Mouse (Mus musculus) thymus, postnatal 36 days (tissue): ENCODE data around the gene Znrf4.
"Not testable (repeated sequence)": the region's sequence is repeated elsewhere in the genome, so short reads cannot be mapped to it uniquely, and the experiment has no call there.

Experiments
- DNase-seq, 2 experiments: peaks; one replicate each; pipeline ENCODE4 v3.0.0; 2022; ENCODE audit warnings: mixed read lengths in 2 of 2

The Znrf4 gene

DNA sequence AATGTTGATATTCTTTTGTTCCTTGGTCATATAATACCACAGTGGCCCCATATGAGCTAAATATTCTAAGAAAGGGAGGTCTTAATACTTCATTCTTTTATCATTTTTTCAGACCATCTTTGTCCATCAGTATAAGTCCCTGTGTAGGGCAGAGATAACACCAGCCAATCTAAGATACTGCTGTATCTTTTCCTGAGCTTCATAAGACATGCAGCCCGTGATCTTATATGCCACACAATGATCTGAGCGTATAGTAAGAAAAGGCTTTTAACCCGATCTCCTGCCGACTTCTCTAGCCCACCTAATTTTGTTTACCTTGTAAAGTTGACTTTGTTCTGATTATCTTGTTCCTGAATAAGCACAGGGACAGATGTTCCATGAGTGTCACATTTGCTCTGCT, 12.7 kb upstream of the Znrf4 start:
- no peak for DNase-seq

- no peak for DNase-seq
These were observed 10.5 kb upstream of the Znrf4 start for GRCm38 (mm10) chr17:56522744-56523143.

- DNase-seq = no peak
These were observed 3.6 kb upstream of the Znrf4 start for GRCm38 (mm10) chr17:56515690-56516410.

DNA sequence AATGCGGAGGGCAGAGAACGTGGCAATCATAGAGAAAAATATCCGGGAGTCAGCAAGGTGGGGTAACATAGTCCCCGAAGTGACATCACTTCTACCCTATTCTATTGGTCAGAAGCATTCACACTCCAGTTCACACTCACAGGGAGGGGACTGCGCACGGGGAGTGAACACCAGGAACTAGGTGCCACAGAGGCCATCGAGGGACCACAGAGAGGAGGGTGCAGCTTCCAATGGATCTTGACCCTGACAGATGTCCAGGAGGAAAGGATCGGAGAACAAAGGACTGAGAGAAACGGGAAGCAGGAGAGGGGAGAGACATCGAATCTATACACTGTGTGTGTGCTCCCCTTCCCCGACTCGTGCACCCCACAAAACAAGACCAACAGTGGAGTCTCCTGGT, 2.7 kb upstream of the Znrf4 start:
- no peak for DNase-seq

DNA sequence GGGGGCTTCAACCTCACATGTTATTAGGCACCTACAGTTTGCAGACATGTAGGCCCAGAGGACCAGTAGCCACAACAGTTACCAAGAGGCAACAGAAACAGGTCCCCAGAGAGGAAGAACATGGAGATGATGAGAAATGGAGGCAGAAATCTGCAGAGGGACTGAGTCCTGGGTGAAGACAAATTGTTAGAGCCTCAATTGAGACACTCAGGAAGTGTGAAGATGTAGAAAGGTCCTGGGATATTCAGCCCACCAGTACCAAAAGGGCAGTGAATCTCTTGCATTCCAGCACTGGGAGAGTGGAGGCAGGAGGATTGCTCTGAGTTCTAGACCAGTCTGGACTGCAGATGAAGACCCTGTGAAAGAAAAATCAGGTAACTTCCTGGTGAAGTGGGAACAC, 2.1 kb upstream of the Znrf4 start:
- no peak for DNase-seq

- DNase-seq = no peak
These were observed 532 bp downstream of the Znrf4 start for GRCm38 (mm10) chr17:56511707-56512090.

DNA sequence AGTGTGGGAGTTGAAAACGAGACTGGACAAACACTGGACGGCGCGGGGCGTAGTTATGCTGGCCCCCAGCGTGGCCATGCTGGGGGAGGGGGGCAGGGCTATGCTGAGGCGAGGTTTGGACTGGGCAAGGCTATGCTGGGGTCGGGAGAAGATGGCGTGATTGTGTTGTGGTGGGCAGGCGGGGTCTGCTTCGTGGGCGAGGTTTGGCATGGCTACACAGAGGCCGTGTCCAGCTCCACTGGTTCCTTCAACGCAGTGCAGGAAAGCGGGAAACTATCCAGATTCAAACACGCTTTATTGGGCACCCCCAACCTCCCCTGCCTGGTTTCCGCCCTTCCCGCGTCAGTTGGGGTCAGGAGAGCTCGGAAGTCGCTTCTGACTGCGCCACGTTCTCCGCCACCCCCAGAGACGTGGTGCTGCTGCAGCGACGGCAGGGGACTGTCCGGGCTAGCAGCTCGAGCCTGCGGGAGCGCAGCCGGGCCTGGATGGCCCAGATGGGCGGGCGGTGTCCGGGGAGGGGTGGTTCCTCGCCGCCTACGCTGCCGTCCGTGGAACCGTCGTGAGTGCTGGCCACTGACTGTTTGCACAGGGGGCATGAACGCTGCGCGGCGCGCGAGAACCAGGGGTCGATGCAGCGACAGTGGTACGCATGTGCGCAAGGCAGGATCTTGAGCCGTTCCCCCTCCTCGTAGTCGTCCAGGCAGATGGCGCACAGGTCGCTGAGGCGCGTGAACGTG, 1.1 kb downstream of the Znrf4 start:
- DNase-seq = no peak

DNA sequence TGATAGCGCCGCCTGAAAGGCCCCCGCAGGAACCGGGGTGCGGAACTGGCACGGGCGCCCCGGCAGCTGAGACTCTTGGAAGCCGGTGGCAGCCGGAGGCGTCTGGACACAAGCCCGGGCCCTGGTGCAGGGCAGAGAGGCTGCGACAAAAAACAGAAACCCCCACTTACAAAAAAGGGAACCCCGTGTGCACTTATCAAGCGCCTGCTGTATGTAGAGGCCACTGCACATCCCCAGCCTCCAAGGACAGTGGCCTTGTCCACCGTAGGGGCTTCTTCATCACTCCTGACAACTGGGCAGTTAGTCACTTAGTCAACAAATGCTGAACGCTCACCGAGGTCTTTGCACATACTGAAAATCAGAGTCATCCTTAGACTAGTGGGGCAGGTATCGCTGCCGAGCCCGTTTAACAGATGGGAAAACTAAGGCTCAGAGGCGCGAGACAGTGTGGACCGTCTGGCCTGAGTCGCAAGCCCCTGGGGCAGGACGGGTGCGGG, 1.7 kb downstream of the Znrf4 start:
- no peak for DNase-seq

DNA sequence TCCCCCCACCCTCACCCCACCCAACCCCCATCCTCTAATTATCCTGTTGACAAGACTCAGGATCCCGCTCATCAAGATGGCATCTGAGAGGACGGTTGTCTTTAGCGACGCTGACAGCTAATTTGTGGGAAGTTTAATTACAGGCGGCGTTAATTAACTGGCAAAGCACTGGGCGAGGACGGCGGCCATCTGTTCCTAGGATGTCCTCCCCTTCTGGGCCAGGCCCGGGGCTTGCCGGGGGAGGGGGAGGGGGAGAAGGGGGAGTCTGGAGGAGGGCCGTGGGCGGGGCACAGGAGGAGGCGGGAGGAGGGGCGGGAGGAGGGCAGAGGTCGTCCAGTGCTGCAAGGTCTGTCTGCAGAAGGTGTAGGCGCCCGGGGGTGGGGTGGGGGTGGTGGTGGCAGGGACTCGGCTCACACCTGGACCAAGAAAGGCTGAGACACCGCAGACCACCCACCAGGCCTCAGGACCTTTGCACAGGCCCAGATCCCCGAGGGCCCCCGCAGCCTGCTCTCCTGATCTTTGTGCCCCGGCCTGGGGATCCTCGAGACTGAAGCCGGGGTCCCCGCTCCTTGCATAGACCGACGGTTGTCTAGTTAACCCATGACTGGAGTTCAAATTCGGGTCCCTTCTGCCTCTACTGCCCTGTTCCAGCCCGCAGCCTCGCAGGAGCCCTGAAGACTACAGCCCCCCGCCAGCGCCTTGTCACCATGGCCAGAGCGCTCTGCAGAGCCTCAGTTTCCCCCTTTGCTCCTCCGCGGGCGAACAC, 2.3 kb downstream of the Znrf4 start:
- no peak for DNase-seq

- no peak for DNase-seq
These were observed 3.1 kb downstream of the Znrf4 start for GRCm38 (mm10) chr17:56509021-56509640.

- DNase-seq = peak; percentile 94 to 97
These were observed 4.8 kb downstream of the Znrf4 start for GRCm38 (mm10) chr17:56507161-56508068.

DNA sequence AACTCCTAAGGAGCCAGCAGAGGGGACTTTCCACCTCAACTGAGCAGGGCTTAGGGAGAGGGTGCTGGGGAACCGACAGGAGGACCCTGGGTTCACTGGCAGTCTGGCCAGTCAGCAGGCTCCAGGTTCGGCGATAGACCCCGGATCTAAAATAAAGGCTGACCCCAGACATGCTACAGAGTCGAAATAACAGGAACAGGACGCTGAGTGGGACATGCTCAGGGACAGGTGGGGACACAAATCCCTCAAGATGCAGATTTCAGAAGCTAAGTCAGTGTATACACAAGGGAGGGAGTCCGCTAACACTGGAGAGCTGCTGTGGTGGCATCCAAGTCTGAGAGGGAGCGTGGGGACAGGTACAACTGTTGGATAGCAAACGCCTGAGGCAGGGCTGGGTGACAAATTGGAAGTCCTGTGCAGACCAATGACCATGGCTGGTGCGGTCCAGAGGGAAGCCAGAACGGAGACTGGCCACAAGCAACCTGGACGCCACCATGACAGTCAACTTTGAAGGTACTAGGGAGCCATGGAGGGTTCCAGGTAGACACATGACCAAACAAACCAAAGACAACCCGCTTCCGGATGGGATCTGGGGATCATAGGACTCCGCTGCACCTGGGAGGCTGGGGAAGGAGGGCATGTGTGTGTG, 5.7 kb downstream of the Znrf4 start:
- no peak for DNase-seq

DNA sequence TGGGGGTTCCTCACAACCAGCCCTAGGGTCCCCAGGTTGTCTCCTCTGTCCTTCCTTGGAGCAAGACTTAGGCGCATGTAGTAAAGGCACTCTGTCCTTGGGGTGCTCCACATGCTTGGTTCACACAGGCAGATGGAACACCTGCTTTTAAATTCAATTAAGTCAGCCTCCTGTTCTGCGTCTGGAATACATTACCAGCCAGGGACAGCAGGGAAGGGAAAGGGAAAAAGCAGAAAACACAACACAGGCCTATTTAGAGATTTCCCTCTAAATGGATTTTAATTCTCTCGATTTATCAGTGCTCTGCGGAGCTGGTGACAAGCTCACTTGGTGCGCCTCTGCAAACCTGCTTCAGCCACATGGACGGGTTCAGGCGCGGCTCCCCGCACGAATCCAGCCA, 6.8 kb downstream of the Znrf4 start:
- DNase-seq = no peak

DNA sequence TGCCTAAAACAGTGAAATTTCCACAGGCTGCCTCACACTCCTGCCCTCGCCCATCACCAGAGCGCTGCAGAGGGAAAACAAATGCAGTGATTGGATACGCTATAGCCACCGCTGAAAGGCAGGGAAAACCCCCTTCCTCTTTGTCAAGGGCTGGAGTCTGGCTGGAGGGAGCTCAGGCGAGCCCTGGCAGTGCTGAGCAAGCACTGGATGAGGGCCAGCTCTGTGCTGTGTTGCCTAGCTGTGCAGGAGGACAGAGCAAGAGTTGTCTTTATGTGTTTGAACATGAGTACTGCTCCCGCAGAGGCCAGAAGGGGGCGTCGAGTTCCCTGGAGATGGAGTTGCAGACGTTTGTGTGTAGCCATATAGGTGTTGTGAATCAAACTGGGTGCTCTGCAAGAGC, 9.7 kb downstream of the Znrf4 start:
- DNase-seq = peak in 1 of 2 experiments; percentile 24

- not testable (repeated sequence) for DNase-seq
These were observed 10.4 kb downstream of the Znrf4 start for GRCm38 (mm10) chr17:56501635-56502400.

GRCm38 (mm10) chr17:56499229-56499628, 13.0 kb downstream of the Znrf4 start:
- no peak for DNase-seq

DNA sequence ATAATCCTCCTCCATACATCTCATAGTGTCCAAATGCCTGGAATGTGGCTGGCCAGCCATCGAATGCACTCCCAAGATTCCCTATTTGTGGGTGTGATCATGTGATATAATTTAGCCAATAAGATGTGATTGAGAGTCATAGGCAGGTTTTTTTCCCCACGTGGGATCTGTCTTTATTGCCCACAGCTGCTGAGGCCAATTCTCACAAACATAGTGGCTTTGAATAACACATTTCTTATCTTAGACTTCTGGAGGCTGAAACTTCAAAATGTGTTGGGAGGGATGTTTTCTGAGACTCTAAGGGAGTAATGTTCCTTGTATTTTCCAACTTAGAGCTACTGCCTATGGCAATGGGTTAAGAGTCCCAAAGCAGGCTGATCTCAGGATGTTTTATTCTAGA, 17.8 kb downstream of the Znrf4 start:
- no peak for DNase-seq

DNA sequence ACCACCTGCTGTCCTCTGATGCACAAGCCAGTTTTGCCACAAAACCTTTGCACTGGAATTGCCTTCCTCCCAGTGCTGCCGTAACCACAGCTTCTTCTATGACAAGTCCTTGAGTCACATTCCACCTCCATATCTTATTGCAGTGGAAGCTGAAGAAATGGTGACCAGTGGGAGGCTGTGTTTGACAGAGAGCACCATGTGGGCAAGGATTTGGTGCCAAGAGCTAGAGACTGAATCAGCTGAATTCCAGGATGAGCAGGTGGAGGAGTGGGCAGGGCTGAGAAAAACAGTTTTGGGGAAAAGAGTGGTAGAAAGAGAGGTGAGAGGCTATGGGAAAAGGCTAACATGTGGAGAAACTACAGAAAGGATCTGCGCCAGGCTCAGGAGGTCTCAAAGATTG, 18.4 kb downstream of the Znrf4 start:
- DNase-seq = no peak

- DNase-seq = no peak
These were observed 21.6 kb downstream of the Znrf4 start for GRCm38 (mm10) chr17:56490438-56491152.

DNA sequence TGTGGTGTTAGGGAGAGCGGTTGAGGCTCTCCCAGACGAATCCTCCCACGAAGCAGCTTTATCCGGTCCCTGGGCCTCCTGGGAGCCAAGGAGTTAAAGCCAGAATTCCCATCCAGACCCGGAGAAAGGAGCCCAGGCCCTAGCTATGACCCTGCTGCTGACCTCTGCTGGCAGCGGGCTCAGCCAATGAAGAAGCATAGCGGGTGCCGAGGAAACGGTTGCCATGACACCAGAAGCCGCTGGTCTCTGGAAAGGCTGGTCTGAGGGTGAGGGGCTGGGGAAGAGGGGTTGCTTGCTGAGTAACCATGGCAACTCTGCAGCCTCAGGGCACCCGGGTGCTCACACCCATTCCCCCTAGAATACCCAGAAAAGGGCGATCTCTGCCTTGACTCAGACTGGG, 24.2 kb downstream of the Znrf4 start:
- DNase-seq = no peak
